Mouse (Mus musculus): ENCODE measurements at regions not wholly inside any gene's neighbourhood (a gene's known extent, or its start where the extent isn't known, plus 50 kb on each side); places are given as distances from the start of the nearest gene placed in this dataset.
"Not testable (repeated sequence)": the region's sequence is repeated elsewhere in the genome, so short reads cannot be mapped to it uniquely, and the experiment has no call there.

DNA sequence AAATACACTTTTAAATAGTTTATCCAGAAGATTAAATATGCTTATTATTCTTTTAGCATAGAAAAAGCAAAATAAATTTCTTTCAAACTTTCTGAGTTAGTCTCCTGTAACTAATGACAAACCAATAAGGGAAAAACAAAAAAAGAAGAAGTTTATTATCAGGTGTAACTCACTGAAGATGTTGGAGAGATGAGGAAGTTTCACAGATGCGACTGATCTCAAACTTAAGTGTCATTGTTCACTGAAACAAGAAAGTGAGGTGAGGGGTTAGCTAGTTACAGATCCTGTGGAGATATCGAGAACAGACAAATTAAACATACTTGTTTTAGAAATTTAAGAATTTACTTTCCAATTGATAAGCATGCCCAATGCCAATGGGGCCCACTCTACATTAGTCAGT, 199.2 kb downstream of the Wdr20rt start:
- no peak for DNase-seq (ENCODE audit: low spot score in 2 of 2)

DNA sequence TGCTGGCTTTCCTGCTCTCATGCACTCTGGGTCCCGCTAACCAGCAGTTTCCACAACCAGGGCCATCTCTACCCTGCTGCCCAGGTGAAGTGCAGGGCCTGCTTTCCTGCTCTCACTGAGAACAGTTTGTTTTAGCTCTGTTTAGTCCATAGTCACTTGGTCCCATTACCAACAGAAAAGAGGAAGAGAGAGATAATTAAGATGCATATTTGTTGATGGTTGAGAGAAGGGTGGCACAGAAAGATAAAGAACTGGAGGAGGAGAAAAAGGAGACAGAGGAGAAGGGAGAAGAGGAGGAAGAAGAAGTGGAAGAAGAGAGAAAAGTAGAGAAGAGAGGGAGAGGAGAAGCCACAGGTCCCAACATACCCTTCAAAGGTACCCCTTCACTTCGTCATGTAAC, 200.1 kb downstream of the Wdr20rt start:
- DNase-seq (ENCODE audit: low spot score in 2 of 2) = no peak

DNA sequence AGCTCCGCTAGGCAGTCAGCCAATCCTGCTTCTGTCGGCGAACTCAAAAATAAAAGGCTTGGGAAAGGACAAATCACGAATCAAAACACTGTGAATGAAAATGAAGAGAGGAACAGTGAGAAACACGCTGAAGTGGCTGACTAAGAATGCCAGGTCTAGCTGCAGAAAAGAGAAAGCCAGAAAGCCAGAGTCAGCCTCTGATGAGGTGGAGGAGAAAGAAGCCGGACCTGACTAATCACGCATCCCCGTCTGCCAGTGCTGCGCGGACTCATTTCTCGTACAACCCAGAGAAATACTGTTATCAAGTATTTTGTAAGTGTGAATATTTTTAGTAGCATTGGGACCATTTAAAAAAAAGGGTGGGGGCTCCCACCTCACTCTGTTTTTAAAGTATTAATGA, 201.6 kb downstream of the Wdr20rt start:
- no peak for DNase-seq (ENCODE audit: low spot score in 2 of 2)

DNA sequence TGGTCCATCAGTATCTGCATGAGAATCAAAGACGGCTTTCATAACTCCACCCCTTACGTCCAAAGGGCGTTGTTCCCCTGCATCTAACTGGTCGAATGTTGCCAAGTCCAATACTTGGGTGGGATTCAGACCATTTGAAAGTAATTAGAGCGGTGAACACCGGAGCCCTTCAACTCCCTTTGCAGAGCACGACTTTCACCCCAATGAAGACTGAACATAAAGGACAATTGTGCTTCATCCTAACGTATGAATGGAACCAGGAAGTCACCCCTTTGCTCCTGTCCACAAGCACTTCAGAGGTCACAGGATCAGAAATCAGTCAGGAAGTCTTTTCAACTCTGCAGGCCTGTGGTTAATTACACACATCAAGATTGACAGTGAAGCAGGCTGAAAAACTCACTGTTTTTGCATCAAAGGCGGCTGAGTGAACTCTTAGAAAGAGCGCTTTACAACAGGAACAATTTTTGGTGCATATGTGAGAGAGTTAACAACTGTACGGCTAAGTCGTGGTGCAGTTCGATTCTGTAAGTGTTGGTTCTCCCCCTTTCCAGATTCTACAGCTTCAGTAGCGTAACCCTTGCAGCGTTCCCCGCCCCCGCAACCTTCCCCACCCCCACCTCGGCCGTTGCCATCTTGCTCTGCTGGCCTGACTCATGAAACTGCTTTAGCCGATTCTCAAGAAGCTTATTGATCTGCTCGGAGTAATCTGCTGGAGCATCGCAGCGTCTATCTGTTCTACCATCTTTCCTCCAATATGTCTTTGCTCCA, 203.1 kb downstream of the Wdr20rt start:
- DNase-seq (ENCODE audit: low spot score in 2 of 2) = no peak

DNA sequence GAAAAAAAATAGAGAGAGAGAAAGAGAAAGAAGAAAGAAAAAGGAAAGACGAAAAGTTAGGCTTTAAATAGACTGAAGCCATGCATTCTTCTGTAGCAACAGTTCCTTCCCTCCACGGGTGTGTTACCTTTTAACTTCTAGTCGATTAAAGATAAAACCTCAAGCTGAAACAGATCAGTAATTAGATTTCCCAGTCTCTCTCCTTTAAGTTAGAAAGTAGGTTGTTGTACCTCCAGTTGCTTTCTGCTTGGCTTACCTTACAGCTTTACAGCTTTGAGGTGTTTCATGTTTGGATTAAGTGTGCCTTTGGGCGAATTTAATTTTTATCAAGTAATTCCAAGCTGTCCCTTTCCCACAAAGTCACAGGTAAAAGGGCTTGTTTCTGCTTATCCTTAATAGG, 225.5 kb downstream of the Wdr20rt start:
- DNase-seq (ENCODE audit: low spot score in 2 of 2) = no peak

DNA sequence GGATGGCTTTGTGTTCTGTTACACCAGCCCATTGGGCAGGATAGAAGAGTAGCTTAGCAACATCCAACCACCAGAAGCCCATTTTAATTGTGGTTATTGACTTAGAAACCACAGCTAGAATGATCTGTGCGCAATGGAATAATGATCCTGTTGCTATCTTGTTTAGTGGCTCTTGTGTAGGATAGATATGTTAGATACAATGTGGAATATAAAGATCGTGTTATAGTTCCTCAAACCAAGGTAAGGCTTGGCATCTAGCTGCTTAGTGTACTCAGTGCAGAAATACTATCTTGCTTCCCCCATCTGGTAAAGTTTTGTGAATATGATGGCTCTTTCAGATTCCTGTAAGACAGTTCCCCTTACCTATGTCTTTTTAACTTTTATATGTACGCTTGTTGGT, 230.4 kb downstream of the Wdr20rt start:
- DNase-seq (ENCODE audit: low spot score in 2 of 2) = no peak

DNA sequence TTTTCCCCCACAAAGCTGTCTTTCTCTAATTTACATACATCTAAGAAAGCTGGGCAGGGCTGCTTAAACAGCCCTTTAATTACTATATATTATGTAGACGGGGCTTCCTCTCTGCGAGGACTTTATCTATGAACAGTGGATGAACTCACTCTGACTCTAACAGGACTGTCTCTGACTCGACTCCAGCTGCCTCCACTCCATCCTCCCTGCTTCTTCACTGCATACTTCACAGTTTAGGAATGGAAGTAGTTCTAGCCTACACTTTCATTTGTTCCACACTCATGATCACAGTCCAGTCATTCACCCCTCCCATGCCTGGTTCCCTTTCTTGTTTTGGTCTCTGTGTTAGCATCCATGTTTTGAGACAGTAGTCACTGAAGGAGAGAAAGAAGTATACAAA, 231.6 kb downstream of the Wdr20rt start:
- no peak for DNase-seq (ENCODE audit: low spot score in 2 of 2)

DNA sequence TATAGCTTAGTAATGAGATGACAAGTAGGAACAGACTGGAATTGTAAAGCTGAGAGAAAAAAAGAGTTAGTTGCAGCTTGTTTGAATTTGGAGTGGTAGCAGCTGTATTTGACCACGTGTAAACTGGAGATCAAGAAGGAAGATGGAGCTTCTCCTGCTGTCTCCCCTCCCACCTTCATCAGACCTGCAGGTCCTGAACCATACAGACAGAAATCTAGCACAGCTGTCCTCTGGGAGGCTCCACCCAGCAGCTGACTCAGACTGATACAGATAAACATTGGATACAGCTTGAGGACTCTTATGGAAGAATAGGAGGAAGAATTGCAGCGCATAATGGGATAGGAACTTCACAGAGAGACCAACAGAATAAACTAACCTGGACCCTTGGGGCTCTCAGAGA, 238.9 kb downstream of the Wdr20rt start:
- DNase-seq (ENCODE audit: low spot score in 2 of 2) = no peak

DNA sequence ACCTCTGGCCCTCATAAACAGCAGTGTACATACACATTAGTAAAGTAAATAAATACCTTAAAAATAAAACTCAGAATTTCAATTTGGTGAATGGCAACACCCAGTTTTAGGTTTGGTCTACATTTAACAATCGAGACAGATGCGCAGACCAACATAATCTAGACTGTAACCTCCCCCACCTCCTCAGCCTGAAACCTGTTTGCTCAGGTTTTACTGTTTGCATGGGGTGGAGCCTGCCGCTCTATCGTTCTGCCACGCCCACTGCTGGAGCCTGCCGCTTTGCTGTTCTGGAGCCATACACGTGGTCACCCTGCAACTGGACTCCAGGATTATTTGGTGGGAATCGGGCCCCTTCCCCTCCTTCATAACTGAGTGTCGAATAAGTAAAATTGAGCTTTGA, 253.4 kb downstream of the Wdr20rt start:
- not testable (repeated sequence) for DNase-seq (ENCODE audit: low spot score in 2 of 2)

DNA sequence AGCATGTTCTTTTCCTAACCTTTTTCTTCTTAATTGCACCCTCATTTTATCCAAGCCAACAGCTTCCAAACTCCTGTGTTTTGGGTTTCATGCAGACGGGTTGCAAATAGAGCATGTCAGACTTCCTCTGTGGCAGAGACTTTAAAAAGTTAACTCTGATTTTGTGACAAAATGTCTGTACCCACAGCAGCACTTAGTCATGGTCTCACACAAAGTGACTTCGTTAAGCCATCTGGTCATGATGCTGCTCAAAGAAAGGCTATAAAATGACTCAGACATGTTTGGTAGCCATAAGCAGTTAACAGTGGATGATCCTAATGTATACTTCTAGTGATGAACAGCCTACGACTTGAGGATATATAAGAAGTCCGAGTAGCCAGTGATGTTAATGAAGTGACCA, 255.5 kb downstream of the Wdr20rt start:
- DNase-seq (ENCODE audit: low spot score in 2 of 2) = no peak

DNA sequence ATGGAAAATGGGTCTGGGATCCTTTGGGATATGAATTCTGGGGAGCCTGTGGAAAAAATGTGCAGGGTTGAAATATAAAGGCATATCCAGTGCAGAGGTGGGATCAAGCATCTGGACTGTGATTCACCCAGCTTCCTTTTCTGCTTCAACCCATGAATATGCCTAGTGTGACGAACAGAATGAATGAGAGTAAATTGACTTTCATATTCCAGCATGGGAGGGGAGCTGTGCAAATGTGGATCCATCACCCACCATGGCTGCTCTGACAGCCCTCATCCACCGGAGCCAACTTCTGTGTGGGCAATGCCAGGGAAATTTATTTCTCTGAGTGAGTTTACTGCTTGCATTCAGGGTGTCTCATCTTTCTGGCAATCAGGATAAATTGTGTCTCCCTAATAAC, 265.8 kb downstream of the Wdr20rt start:
- peak in 1 of 2 experiments; percentile 6 for DNase-seq (ENCODE audit: low spot score in 2 of 2)

DNA sequence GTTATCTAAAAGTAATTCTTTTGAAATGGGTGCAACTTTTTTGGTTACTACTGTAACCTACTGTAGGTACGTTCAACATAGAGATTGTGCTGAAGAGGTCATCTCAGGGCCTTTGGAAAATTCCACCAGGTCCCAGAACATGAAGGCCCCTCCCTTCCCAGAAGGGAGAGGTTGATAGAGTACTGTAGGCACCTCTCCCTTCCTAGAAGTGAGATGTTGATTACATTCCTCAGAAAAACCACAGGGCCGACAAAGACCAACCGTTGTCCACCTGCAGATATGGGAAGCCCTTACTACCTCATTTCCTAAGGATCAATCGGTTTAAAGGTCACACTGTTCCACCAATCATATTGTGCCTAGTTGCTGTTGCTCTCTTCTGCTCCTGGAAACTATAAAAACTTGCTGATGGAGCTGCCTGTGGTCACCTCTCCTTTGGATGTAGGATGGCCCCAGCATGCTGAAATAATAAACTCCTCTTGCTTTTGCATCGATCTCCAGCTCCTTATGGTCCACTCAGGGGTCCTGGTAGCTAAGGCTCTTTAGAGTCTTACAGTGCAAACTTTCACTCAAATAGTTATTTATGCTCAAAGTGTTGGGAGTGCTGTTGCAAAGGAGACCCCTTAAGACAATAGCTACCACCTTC, 269.2 kb downstream of the Wdr20rt start:
- no peak for DNase-seq (ENCODE audit: low spot score in 2 of 2)

DNA sequence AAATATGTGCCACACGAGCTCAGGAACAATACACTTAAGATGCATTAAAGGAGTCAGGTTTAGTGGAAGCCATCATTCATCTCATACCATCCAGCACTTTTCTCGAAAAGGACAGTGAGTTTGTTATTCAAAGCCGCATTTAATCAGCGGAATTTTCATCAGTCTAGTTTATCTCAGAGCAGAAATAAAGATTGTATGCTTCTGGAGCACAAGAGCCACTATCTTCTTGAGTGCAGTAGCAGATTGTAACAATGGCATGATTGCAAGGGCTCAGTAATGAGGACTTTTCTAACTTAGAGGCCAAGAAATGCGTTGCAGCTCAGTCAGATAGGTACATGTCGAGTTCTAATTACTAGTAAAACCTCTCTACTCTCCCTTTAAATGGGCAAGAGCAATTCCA, 271.3 kb downstream of the Wdr20rt start:
- no peak for DNase-seq (ENCODE audit: low spot score in 2 of 2)

DNA sequence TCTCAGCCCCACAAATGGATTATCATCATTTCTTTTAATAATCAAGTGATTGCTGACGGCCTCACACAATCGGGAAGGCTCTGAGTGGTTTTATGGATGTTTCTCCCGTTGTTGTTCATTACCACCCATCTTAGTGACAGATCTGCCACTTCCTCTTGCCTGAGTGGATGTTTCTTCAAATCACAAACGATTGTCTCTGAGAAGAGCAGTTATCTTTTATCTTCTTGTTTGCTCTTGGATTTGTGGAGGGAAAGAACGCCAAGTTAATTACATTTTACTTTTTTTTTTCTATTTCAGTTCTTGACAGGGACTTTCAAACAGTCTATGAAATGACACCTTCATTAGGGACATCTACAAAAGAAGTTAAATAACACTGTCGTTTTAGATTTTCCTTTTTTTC, 272.3 kb downstream of the Wdr20rt start:
- no peak for DNase-seq (ENCODE audit: low spot score in 2 of 2)

DNA sequence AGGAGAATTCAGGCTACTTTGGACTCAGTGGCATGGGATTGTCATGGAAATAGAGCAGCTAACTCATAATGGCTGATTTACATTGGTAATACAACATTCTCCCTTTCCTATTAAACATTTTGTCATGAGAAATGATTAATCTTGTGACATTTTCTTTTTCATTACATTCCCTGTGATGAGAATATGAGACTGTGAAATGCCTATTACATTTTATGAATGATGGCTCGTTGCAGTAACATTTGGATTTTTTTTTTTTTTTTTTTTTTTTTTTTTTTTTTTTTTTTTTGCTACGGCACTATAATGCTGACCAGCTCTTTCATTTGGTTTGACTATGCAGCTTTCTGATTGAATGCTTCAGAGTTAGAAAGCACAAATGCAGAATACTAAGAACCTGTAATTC, 276.1 kb downstream of the Wdr20rt start:
- no peak for DNase-seq (ENCODE audit: low spot score in 2 of 2)

DNA sequence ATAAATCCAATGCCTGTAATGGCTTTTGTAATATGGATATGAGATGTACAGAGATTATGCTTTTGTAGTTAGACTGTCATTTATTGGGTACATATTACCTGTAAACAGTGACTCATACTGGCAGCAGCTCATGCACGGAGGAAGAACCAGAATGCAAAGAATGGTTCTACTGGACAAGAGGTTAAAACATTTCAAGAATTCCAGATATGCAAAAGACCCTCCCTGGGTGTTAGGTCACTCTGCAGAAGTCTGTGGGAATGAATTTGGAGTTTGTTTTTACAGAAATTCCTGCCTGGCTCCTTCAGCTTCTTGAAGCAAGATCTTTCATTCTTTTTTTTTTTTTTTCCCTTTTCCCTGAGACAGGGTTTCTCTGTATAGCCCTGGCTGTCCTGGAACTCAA, 276.7 kb downstream of the Wdr20rt start:
- DNase-seq (ENCODE audit: low spot score in 2 of 2) = no peak

DNA sequence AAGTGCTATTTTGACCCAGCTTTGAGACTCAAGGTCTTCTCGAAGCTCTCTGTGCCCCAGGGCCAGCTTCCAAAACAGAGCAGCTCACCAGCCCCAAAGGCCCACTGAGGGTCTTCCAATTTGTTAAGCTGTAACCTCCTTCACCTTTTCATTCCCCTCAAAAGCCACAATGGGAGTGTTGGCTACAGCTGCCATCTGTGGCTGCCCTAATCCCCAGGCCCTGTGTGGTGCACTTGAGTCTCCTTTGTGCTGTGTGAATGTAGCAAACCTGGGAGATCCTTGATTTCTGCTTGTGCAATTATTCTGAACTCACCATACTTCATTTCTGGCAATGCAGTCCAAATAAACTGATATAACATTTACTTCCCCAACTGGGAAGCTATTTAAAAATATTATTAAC, 287.8 kb downstream of the Wdr20rt start:
- DNase-seq (ENCODE audit: low spot score in 2 of 2) = no peak

DNA sequence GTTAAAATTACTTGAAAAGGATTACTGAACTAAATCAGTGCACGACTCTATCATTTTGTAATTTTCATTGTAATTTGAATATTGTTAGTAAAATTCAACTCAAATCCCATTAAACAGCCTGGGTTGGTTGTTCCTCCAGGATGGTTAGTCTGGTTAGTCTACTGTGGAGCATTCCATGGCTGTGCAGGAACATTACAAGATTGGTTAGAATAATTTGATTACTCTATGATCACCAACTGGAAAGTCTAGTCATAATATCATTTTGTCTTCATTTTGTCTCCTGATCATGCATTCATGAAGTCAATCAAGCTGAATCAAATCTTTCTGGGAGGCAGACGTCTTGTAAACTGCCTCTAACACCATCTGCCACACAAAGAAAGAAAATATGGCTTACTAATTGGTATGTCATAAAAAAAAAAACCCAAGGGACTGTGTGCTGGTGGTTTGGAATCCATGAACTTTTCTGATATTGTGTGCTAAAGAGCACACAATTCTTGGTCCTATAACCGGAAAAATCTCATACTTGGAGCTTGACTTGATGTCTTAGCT, 308.9 kb downstream of the Wdr20rt start:
- no peak for DNase-seq (ENCODE audit: low spot score in 2 of 2)

DNA sequence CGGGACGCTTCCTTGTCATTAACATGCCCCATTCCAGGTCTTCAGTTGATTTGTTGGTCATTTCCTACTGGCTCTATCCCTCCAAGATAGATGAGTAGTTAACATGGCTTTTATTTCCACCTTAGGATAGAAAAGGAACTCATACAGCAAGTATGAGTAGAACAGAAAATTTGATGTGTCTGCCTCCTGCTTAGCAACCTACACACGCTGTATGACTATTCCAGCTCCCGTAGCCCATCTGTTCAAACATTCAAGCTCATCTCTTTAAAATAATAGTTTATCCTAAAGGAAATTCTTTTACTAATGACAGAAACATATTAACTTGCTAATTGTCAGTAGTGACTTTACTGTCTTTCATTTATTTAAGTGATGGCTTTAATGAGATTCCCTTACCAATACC, 323.0 kb downstream of the Wdr20rt start:
- DNase-seq (ENCODE audit: low spot score in 2 of 2) = no peak

DNA sequence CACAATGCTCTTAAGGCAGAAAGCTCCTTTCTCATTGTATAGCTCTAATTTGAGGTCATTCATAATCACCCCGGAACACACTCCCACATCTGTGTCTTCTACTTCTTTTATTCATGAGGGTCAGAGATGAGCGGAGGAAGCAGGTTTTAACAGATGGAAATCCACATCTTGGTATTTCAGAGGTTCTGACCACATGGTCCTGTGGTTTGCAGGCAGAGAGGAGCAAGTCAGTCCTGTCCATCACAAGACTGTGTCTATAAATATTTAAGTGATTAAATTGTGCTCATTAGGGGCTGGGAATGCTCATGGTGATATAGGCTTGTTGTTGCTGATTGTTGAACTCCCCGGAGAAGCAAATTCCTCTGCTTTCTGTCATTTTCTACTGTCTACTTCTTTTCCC, 326.9 kb downstream of the Wdr20rt start:
- DNase-seq (ENCODE audit: low spot score in 2 of 2) = no peak

DNA sequence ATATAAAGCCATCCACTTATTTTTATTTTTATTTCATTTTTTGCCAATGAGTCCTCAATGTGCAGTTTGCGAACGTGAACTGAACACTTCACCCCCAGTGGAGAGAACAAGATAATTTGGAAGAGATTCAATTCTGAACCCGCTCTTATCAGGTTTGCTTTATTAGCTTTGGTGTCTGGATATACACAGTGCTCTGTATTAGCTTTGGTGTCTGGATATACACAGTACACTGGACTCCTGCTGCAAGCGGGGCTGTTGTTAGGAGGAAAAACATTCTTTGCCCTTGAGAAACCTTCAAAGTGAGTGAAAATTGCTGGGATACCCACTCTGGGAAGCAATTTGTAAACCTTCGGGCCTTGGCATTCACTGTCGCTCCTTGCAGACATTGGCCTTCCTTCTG, 333.7 kb downstream of the Wdr20rt start:
- no peak for DNase-seq (ENCODE audit: low spot score in 2 of 2)

DNA sequence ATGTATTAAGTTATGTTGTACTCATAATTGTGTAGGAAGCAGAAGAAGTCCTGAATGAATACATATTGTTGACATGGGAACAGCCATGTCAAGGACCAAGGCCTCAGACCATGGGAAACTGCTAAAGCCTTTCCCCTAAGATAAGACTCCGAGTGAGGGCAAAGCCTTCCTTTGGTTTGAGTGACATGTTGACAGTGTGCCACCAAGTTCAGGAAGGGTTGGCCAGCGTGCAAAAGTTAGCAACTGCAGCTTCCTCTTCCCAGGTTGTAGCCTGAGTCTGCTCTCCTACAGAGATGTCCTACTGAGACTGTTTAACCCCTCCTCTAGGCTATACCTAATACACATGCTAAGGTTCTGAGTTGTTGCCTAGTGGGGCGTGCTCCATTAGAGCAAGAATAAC, 334.5 kb downstream of the Wdr20rt start:
- DNase-seq (ENCODE audit: low spot score in 2 of 2) = no peak

DNA sequence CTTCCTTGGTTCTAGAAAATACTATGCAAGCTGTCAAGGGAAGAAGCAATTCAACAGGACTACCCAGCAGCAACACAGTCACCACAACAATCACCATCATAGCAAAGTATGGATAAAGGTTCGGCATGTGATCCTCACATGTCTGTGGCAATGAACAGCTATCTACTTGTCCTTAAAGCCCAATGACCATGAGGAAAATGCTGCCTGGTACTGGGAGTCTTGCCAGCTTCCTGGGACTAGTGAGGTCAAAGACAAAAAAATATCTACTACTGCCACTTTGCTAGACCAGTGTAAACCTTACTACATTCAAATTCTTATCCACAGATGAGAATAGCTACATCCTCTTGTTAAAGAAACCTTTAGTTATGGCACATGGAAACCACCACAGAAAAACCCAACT, 346.3 kb downstream of the Wdr20rt start:
- DNase-seq (ENCODE audit: low spot score in 2 of 2) = no peak

DNA sequence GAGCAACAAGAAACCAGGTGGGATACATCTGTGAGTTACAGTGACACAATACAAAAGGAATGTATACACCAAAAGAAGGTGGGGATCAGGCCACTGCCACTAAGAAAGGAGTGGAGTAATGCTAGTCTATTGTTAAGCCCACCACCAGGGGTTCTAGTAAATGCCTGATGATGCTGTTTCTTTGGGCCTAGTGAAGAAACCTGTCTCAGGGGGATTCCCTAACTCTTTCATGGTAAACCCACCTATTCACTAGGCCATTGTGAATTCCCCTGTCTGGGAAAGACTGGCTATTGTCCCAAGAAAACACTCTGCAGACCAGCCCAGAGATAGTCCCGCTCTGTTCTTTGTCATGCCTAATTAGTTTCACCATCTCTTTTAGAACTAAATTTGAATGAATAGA, 368.2 kb downstream of the Wdr20rt start:
- no peak for DNase-seq (ENCODE audit: low spot score in 2 of 2)

Data from frontal cortex, postnatal 25 days (tissue).